Mouse (Mus musculus) midbrain, postnatal 0 days (tissue): ENCODE data around the gene Med12l. TPM values are rescaled to one million over a fixed set of nuclear protein-coding genes. Genes with fewer than 3 reads are reported as not detected.

Experiments
- ATAC-seq: fragments of 200-750 bp; cut with Nextera tagmentation; 2 replicates; pipeline ENCODE4 v1.8.0; 2017; ENCODE audit warnings: moderate number of reproducible peaks, mild to moderate bottlenecking, moderate TSS enrichment, moderate library complexity; ENCODE audit not compliant: low FRiP score
- DNase-seq: peaks from one replicate; pipeline ENCODE4 v3.0.0-alpha.2; 2015; ENCODE audit warnings: low spot score
- H3K27ac ChIP-seq: fragments of 300-500 bp; sonication (generic); 2 replicates; pipeline ENCODE4 v1.5.1; 2014; ENCODE audit warnings: low read depth, mild to moderate bottlenecking, low read length, mixed read lengths
- H3K27me3 ChIP-seq: fragments of 300-500 bp; sonication (generic); 2 replicates; pipeline ENCODE4 v1.6.1; 2014; ENCODE audit warnings: low read length, control low read depth, mixed read lengths; ENCODE audit not compliant: insufficient read depth
- H3K36me3 ChIP-seq: fragments of 300-500 bp; sonication (generic); 2 replicates; pipeline ENCODE4 v1.6.1; 2014; ENCODE audit warnings: low read length, control low read depth, mixed read lengths; ENCODE audit not compliant: insufficient read depth
- H3K4me1 ChIP-seq: fragments of 300-500 bp; sonication (generic); 2 replicates; pipeline ENCODE4 v1.6.1; 2014; ENCODE audit warnings: mild to moderate bottlenecking, control low read depth, antibody characterized with exemption, low read length, mixed read lengths; ENCODE audit not compliant: insufficient read depth
- H3K4me2 ChIP-seq: fragments of 300-500 bp; sonication (generic); 2 replicates; pipeline ENCODE4 v1.6.1; 2014; ENCODE audit warnings: low read depth, mild to moderate bottlenecking, low read length, mixed read lengths; ENCODE audit not compliant: poor library complexity, severe bottlenecking
- H3K4me3 ChIP-seq: fragments of 300-500 bp; sonication (generic); 2 replicates; pipeline ENCODE4 v1.5.1; 2014; ENCODE audit warnings: low read depth, mild to moderate bottlenecking, low read length, moderate library complexity
- H3K9ac ChIP-seq: fragments of 300-500 bp; sonication (generic); replicated peaks from 2 replicates; pipeline ENCODE4 v1.6.1; 2014; ENCODE audit warnings: mild to moderate bottlenecking, low read length, moderate library complexity, mixed read lengths; ENCODE audit not compliant: poor library complexity, severe bottlenecking
- H3K9me3 ChIP-seq: fragments of 300-500 bp; sonication (generic); 2 replicates; pipeline ENCODE4 v1.6.1; 2016; ENCODE audit warnings: low read length, control low read depth
- CTCF ChIP-seq: IDR thresholded peaks from 2 replicates; pipeline ENCODE4 v1.5.1; 2016; ENCODE audit warnings: antibody characterized with exemption, mild to moderate bottlenecking
- WGBS: fragments of 180-500 bp; shearing (Covaris S2); extraction: QIAGEN DNeasy Blood & Tissue Kit; methylation state at CpG from one replicate; pipeline ENCODE4 v1.1.7; 2014; 5-methylcytosine and 5-hydroxymethylcytosine counted together
- polyA plus RNA-seq: library from polyadenylated mRNA; unstranded; fragments of >200 nt; fragmentation: Nextera tagmentation; extraction: Ambion mirVana; gene quantifications from 2 replicates; pipeline ENCODE4 v1.2.1, GENCODE M21; 2015
- total RNA-seq: library from RNA; depleted of rRNA; stranded (reverse); fragments of >200 nt; gene quantifications from 2 replicates; pipeline ENCODE4 v1.2.3, GENCODE M21; 2014

Gene Med12l
- total and polyA plus RNA-seq, 2 experiments from 2014 or later = 3.7 to 23.0 TPM

DNA sequence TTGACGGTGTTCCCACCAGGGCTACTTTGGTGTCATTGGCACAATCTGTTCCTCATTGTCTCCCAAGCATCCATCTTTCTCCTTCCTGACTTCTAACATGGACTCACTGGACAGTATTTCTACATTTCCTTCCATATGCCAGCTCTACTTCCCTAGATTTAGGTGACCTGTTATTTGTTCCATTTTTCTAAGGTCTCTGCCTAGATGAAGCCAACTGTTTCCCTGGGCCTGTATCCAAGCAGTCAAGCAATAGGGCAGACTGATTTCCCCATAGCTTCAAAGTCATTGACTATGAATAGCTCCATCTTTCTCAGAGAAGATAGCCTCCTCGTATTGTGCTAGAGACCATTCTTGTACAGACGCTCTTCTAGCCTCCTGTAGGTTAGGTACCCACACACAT is 12.0 kb upstream of the Med12l start:
- no peak overlapping the region for H3K4me3 ChIP-seq

DNA sequence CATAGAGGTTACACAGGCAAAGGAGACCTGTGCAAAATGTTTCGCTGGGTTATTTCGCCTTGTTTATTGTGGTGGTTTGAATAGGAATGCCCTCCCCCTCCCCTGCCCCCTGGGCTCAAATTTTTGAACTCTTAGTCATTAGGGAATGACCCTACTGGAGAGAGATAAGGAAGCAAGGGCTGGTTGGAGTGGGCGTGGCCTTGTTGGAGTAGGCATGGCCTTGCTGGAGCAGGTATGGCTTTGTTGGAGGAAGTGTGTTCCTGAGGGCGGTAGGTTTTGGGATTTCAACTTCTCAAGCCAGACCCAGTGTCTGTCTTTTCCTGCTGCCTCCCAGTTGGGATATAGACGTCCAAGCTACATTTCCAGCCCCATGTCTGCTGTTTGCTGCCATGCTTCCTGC is 1.9 kb upstream of the Med12l start:
- no peak overlapping the region for H3K4me3 ChIP-seq
- WGBS = 85% methylated on average over 5 of the region's 5 CpGs

More for the DNA sequence above, 12.0 kb upstream of the Med12l start:
- H3K4me2 ChIP-seq = no peak overlapping the region
- no peaks in the 10 kb centered on the region for H3K4me1 ChIP-seq
- TF ChIP-seq CTCF = no peak
- 89% methylated on average over 3 of the region's 3 CpGs for WGBS
- H3K9ac ChIP-seq = no peak overlapping the region
- DNase-seq (no peak), ATAC-seq (no peak)
- no peaks in the 10 kb centered on the region for H3K9me3 ChIP-seq
- H3K27ac ChIP-seq = no peak overlapping the region
- H3K36me3 ChIP-seq = no peaks in the 10 kb centered on the region
- no peaks in the 10 kb centered on the region for H3K27me3 ChIP-seq

DNA sequence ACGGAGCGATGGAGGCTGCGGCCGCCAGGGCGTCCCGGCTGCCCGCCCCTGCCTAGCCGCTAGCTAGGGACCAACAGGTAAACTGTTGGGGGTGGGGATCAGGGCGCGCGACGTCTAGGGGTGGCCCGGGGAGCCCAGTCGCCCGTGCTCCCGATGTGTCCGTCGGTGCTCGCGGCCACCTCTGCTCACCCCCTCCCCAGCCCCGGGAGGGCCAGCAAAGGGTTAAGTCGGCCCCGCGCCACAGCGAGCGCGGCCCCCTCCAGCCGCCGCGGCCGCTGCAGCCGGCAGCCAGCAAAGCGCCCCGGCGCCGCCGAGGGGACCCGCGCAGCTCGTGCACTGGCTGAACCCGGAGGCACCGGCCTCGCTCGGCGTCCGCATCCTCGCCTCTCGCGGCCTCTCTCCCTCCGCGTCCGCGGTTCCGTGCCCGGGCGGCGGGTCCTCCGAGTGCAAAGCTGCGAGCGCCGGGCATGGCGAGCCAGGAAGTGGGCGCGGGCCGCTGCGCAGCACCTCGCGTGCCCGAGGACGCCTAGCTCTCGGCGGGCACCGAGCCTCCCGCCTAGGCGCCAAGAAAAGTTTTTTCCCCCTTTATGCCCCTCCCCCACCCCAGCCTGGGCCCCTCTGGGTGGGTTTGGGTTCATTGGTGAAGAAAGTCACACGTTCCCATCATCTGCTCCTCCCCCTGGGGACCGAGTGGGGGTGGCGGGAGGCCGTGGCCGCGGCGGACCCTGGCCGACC is 538 bp downstream of the Med12l start:
- Histone ChIP-seq H3K4me2 (peak overlapping the region; percentile 81), H3K27ac (peak overlapping the region; percentile 88), H3K9ac (peak overlapping the region; percentile 79), H3K4me3 (peak overlapping the region; percentile 64), H3K27me3 (no peaks in the 10 kb centered on the region), H3K36me3 (no peaks in the 10 kb centered on the region), H3K9me3 (no peaks in the 10 kb centered on the region), H3K4me1 (0 out of 2 replicates have a peak, but pooled peaks cover 3% of the 10 kb centered on the region)
- DNase-seq = peak; percentile 62
- no peak for TF ChIP-seq CTCF
- under 1% methylated on average over 57 of the region's 83 CpGs for WGBS
- ATAC-seq = peak; percentile 80

More for the DNA sequence above, 1.9 kb upstream of the Med12l start:
- no peak for TF ChIP-seq CTCF
- H3K9me3 ChIP-seq = no peaks in the 10 kb centered on the region
- ATAC-seq (no peak), DNase-seq (no peak)
- H3K4me2 ChIP-seq = no peak overlapping the region
- H3K27ac ChIP-seq = no peak overlapping the region
- no peaks in the 10 kb centered on the region for H3K27me3 ChIP-seq
- H3K4me1 ChIP-seq = 0 out of 2 replicates have a peak, but pooled peaks cover 3% of the 10 kb centered on the region
- H3K9ac ChIP-seq = no peak overlapping the region
- no peaks in the 10 kb centered on the region for H3K36me3 ChIP-seq

DNA sequence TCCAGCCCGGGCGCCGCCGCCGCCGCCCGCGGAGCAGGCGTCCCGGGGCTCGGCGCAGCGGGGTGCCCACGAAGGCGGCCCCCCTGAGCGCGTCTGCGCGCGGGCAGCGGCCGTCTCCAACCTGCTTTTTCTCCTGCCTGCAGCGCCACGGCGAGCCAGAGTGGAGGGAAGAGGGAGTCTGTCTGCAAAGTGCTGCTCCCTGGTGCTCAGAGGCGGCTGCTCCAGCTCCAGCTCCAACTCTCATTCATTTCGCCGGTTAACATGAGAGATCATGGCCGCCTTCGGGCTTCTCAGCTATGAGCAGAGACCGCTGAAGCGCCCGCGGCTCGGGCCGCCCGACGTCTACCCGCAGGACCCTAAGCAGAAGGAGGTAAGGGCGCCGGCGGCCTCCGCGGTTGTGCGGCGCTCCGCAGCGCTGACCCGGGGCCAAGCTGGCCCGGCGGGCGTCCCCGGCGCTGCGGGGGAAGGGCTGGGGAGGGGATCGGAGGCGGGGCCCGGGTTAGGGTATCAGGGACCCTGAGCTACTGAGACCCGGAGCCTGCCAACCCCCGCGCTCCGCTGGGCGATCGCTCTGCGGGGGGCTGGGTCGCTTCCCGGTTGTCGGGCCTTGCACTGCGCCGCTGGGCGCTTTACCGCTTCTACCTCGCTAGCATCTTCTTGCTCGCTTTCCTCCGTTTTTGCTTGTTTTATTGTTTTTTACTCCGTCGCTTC is 1.3 kb downstream of the Med12l start:
- Histone ChIP-seq H3K36me3 (no peaks in the 10 kb centered on the region), H3K4me2 (peak overlapping the region; percentile 81), H3K9me3 (no peaks in the 10 kb centered on the region), H3K27me3 (no peaks in the 10 kb centered on the region), H3K4me1 (0 out of 2 replicates have a peak, but pooled peaks cover 3% of the 10 kb centered on the region), H3K4me3 (peak overlapping the region; percentile 64), H3K9ac (peak overlapping the region; percentile 79), H3K27ac (peak overlapping the region; percentile 88)
- 0% methylated on average over 65 of the region's 77 CpGs for WGBS
- peak; percentile 89 for ATAC-seq
- DNase-seq = peak; percentile 88
- TF ChIP-seq CTCF = peak; percentile 79

DNA sequence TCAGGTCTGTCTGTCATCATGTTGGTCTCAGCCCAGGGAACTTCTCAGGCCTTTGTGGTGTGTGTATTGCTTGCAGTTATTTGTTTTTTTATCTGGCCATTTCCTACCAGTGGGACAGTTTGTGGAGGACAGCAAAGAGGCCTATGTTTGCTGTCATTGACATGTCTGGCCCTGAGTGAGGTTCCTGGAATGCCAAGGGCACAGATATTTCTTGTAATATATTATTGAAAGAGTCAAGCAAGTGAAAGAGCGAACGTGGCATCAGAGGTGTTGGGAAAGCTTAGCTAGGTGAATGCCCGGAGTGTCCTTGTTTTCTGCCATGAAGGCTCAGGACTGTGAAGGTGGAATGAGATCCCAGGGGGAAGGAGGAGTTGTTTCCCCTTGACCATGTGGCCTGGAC is 4.7 kb downstream of the Med12l start:
- Histone ChIP-seq H3K9me3 (no peaks in the 10 kb centered on the region), H3K9ac (no peak overlapping the region), H3K27ac (no peak overlapping the region), H3K4me2 (no peak overlapping the region), H3K4me1 (no peaks in the 10 kb centered on the region), H3K4me3 (no peak overlapping the region), H3K36me3 (no peaks in the 10 kb centered on the region), H3K27me3 (no peaks in the 10 kb centered on the region)
- no peak for DNase-seq
- ATAC-seq = no peak
- no peak for TF ChIP-seq CTCF
- 96% methylated on average over 3 of the region's 3 CpGs for WGBS
